Mouse (Mus musculus): Measurements from ENCODE around the gene Tmc6. TPM values are rescaled to one million over a fixed set of nuclear protein-coding genes. Genes with fewer than 3 reads are reported as not detected.

Tmc6 gene
- total RNA-seq, 2 experiments from 2014 or later: 2.5 to 4.9 TPM

- no peak for DNase-seq (ENCODE audit: low spot score)
Measured at GRCm38 (mm10) chr11:117760374-117761119, 21.5 kb downstream of the Tmc6 start.

GRCm38 (mm10) chr11:117759267-117759666 lies 22.7 kb downstream of the Tmc6 start:
- DNase-seq (ENCODE audit: low spot score): peak; percentile 64

GRCm38 (mm10) chr11:117755891-117756290 lies 26.1 kb downstream of the Tmc6 start:
- no peak for DNase-seq (ENCODE audit: low spot score)

GRCm38 (mm10) chr11:117751544-117751943 lies 30.5 kb downstream of the Tmc6 start:
- DNase-seq (ENCODE audit: low spot score): no peak

DNA sequence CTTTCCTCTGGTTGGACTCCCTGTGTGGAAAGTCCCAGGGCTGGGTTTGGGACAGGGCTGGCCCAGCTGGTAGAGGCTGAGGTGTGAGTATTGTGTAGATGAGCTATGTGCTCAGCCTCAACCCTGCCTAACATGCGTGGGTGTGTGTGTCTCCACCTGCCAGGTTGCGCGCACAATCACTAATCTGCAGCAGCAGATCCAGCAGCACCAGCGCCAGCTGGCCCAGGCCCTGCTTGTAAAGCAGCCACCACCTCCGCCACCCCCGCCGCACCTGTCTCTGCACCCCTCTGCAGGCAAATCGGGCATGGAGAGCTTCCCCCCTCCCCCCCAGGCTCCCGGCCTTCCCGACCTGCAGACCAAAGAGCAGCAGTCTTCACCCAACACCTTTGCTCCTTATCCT lies 32.6 kb downstream of the Tmc6 start:
- peak; percentile 40 for DNase-seq (ENCODE audit: low spot score)

GRCm38 (mm10) chr11:117748628-117749027 lies 33.4 kb downstream of the Tmc6 start:
- DNase-seq (ENCODE audit: low spot score): peak; percentile 23

- DNase-seq (ENCODE audit: low spot score): no peak
Measured at GRCm38 (mm10) chr11:117743454-117744030, 38.5 kb downstream of the Tmc6 start.

GRCm38 (mm10) chr11:117742715-117743114 lies 39.3 kb downstream of the Tmc6 start:
- DNase-seq (ENCODE audit: low spot score): no peak

- DNase-seq (ENCODE audit: low spot score): no peak
Measured at GRCm38 (mm10) chr11:117742243-117742642, 39.8 kb downstream of the Tmc6 start.

- DNase-seq (ENCODE audit: low spot score): peak; percentile 38
Measured at GRCm38 (mm10) chr11:117741128-117741527, 40.9 kb downstream of the Tmc6 start.

DNA sequence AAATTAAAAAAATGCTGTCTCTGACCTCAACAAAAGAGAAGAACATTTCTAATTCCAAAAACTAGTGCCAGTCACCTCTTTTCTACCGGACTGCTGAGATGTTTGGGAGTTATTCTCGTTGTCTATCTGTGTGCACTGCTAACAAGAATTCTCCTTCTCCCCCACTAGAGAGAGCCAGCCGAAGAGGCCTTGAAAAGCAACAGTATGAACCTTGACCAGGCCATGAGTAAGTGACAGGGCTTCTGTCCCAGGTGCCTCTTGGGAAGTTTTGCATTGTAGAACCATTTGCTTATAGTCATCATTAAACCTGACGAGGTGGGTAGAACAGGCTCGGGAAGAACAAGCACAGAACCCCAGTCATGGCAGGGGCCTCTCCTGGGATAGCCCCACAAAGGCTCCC lies 43.9 kb downstream of the Tmc6 start:
- no peak for DNase-seq (ENCODE audit: low spot score)

GRCm38 (mm10) chr11:117736037-117736689 lies 45.8 kb downstream of the Tmc6 start:
- peak; percentile 54 for DNase-seq (ENCODE audit: low spot score)

DNA sequence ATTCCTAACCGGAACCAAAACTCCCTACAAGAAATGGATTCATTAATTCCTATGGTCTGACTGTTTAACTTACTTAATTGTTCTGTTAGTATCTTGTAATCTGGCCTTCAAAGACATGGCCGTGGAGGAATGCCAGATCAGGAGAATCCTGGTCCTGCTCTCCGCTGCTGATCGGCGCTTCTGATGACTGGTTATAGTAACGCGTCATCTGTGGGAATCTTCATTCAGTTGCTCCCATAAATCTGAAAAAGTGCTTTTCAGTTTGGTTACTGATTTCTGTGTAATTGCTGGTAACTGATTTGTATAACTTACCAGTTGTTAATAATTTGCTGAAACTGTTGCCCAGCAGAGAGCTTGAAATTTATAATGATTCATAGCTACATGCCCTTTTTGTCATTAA lies 50.5 kb downstream of the Tmc6 start:
- DNase-seq (ENCODE audit: low spot score): no peak

DNA sequence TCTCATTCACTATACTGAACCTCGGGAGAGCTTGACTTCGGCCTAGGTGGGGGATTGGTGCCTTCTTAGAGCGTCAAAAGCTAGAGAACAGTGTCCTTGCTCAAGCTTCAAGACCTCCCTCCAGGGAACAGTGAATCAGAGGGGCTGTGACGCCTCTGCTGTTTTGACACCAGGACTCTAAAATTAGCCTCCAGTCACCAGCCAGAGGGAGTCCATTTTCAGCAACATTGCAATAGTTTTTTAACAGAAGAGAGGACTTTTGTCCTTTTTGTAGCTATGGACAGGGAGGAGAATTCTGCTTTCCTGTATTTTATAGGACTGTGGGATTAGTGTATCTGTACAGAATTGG lies 51.5 kb downstream of the Tmc6 start:
- DNase-seq (ENCODE audit: low spot score): peak; percentile 53

- no peak for DNase-seq (ENCODE audit: low spot score)
Measured at GRCm38 (mm10) chr11:117729798-117730489, 52.1 kb downstream of the Tmc6 start.

- no peak for DNase-seq (ENCODE audit: low spot score)
Measured at GRCm38 (mm10) chr11:117729341-117729740, 52.7 kb downstream of the Tmc6 start.

DNA sequence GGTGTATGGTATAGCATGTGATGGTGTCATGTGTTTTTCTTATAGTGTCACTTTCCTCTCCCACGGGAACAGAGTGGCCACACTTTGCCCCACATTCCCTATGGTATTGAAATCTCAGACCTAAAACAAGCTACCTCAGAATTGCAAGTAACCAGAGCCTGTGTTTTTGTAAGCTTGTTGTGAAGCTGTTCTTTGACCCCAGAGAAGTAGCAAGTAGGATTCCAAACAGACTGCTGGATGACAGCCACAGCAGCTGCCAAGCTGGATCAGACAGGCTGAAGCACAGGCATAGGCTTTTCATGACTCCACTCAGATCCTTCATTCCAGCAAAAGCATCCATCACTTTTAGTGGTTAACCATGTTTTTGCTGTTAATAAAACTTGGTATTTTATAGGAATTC lies 53.2 kb downstream of the Tmc6 start:
- DNase-seq (ENCODE audit: low spot score): peak; percentile 75

GRCm38 (mm10) chr11:117728245-117728644 lies 53.8 kb downstream of the Tmc6 start:
- no peak for DNase-seq (ENCODE audit: low spot score)

DNA sequence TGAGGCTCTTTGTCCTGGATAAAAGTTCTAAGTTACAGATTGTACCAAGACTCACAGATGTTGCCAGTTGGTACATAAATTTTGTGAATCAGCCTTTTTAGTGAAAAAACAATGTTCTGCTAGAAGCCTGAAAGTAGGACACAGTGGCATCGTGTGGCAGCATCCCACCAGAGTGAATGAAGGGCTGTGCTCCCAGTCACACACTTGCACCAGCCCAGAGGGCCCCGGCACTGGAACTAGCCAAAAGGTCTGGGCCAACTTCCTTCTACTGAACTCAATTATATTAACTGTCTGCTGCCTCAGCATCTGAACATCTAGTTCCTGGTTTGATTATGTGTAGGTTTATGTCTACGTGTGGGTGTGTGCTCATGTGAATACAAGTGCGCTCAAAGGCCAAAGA lies 55.0 kb downstream of the Tmc6 start:
- DNase-seq (ENCODE audit: low spot score): no peak

DNA sequence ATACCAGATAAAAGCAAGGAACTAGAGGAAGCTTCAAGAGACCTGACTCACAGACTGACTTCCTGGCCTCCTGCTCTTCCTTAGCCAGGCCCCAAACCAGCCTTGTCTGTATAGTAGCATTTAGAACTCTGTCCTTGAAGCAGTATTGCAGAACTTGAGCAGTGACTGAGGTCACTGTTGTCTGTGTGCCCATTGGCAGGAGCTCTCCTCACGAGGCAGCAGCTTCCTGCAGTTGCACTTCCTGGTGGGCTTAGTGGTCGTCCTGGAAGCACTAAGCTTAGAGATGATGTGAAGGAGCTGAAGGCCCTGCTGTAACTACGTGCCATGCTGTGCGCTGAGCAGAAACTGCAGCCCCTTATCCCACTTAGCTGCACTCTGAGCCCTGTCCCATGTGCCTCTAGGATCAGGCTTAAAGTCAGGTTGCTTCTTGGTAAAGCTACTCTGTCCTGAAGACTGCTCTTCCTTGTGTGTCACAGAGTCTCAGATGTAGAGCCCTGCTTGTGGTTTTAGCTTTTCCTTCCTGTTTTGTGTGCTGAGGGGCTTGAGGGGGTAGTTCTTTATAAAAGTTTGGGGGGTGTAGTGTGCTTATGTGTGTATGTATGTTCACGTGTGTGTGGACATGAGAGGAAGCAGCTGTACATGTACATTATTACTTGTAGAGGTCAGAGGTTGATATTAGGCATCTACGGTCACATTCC lies 57.2 kb downstream of the Tmc6 start:
- no peak for DNase-seq (ENCODE audit: low spot score)

DNA sequence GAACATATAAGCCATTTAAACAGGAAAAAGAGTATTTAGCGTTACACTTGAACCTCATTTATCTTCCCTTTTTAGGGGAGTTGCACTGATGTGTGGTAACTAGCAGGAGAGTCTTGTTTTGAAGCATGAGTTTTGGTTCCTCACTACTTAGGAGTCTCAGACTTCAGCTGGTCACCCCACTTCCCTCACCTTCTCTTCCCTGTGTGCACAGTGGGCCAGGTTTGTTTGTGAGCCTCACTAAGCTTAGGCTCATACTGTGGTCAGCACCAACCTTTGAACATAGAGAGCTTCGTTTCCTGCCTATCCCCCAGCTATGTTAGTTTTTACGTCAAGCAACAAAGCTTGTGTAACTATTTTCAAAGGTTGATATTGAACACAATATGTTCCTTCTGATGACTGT lies 63.2 kb downstream of the Tmc6 start:
- no peak for DNase-seq (ENCODE audit: low spot score)

Data from gastrocnemius, adult 18-20 months (tissue).